Mouse (Mus musculus): ENCODE measurements around the gene Brms1. TPM values are rescaled to one million over a fixed set of nuclear protein-coding genes. Genes with fewer than 3 reads are reported as not detected.
A peak's percentile ranks its signal among the peaks of the same experiment; 100 is the strongest.

Gene Brms1
- polyA plus RNA-seq, 1 experiment from 2014 or later = 22.6 TPM

- TF ChIP-seq CTCF (IDR thresholded peaks at IDR 0.05; ENCODE audit: low read depth) (no peak), EP300 (IDR thresholded peaks at IDR 0.05; ENCODE audit: low read depth) (no peak)
- Histone ChIP-seq H3K27ac (ENCODE audit: low read depth) (no peak overlapping the region), H3K4me1 (ENCODE audit: insufficient read depth) (peaks cover 11% of the 10 kb centered on the region), H3K9ac (replicated peaks) (no peak overlapping the region), H3K4me2 (ENCODE audit: low read depth, low read length) (no peak overlapping the region), H3K36me3 (replicated peaks; ENCODE audit: insufficient read depth, low read length) (peaks cover 17% of the 10 kb centered on the region), H3K9me3 (ENCODE audit: low read length) (no peaks in the 10 kb centered on the region), H3K27me3 (ENCODE audit: insufficient read depth, low read length) (peaks cover 22% of the 10 kb centered on the region), H3K4me3 (ENCODE audit: low read depth, low read length) (no peak overlapping the region)
- DNase-seq (no peak), ATAC-seq (no peak)
- WGBS (ENCODE audit: insufficient replicate concordance) = 40% methylated on average over 11 of the region's 11 CpGs
These were observed 53.7 kb downstream of the Brms1 start for GRCm38 (mm10) chr19:5094746-5095417.

DNA sequence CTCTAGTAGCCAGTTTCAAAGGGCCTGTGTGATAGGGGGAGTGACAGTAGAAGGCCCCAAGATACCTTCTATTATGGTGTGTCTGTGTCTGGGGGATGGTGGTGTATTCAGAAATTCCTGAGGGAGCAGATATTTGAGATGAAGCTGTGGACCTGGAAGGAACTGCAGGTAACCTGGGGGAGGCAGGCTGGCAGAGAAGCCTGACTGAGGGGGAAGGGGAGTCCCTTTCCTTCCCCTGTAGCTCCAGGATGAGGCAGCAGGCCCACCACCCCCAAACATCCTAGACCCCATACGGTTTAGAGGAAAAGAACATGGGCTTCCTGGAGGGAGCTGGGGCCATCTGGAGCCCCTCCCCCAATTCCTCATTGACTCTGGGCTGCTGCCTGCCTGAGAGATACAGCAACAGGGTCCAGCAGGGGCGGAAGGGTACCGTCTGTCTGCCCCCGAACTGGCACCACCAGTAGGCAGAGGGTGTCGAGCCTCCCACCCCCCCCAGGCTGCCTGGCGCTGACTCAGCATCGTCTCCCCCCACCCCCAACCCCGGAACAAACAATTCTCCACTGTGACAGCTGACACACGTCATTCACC, 54.8 kb downstream of the Brms1 start:
- no peak overlapping the region for H3K9ac ChIP-seq (replicated peaks)

GRCm38 (mm10) chr19:5097521-5098362, 56.6 kb downstream of the Brms1 start:
- peak overlapping the region; percentile 75 for H3K4me2 ChIP-seq (ENCODE audit: low read depth, low read length)
- H3K36me3 ChIP-seq (replicated peaks; ENCODE audit: insufficient read depth, low read length) = peaks cover 32% of the 10 kb centered on the region
- ATAC-seq = no peak
- 14% methylated on average over 25 of the region's 31 CpGs for WGBS (ENCODE audit: insufficient replicate concordance)
- H3K27ac ChIP-seq (ENCODE audit: low read depth) = no peak overlapping the region
- H3K9me3 ChIP-seq (ENCODE audit: low read length) = no peaks in the 10 kb centered on the region
- H3K4me1 ChIP-seq (ENCODE audit: insufficient read depth) = peaks cover 11% of the 10 kb centered on the region
- peak; percentile 12 for DNase-seq
- peak overlapping the region; percentile 35 for H3K4me3 ChIP-seq (ENCODE audit: low read depth, low read length)
- H3K9ac ChIP-seq (replicated peaks) = no peak overlapping the region; the same call in 1 of the 2 replicates
- H3K27me3 ChIP-seq (ENCODE audit: insufficient read depth, low read length) = peaks cover 22% of the 10 kb centered on the region
- TF ChIP-seq EP300 (IDR thresholded peaks at IDR 0.05; ENCODE audit: low read depth) (no peak), CTCF (IDR thresholded peaks at IDR 0.05; ENCODE audit: low read depth) (no peak)

More for the DNA sequence above, 54.8 kb downstream of the Brms1 start:
- Histone ChIP-seq H3K9me3 (ENCODE audit: low read length) (no peaks in the 10 kb centered on the region), H3K4me1 (ENCODE audit: insufficient read depth) (peaks cover 11% of the 10 kb centered on the region), H3K36me3 (replicated peaks; ENCODE audit: insufficient read depth, low read length) (peaks cover 28% of the 10 kb centered on the region), H3K4me2 (ENCODE audit: low read depth, low read length) (no peak overlapping the region), H3K27me3 (ENCODE audit: insufficient read depth, low read length) (peaks cover 22% of the 10 kb centered on the region), H3K4me3 (ENCODE audit: low read depth, low read length) (no peak overlapping the region), H3K27ac (ENCODE audit: low read depth) (no peak overlapping the region)
- TF ChIP-seq CTCF (IDR thresholded peaks at IDR 0.05; ENCODE audit: low read depth) (no peak), EP300 (IDR thresholded peaks at IDR 0.05; ENCODE audit: low read depth) (no peak)
- ATAC-seq (no peak), DNase-seq (peak; percentile 17)
- 18% methylated on average over 9 of the region's 9 CpGs for WGBS (ENCODE audit: insufficient replicate concordance)

DNA sequence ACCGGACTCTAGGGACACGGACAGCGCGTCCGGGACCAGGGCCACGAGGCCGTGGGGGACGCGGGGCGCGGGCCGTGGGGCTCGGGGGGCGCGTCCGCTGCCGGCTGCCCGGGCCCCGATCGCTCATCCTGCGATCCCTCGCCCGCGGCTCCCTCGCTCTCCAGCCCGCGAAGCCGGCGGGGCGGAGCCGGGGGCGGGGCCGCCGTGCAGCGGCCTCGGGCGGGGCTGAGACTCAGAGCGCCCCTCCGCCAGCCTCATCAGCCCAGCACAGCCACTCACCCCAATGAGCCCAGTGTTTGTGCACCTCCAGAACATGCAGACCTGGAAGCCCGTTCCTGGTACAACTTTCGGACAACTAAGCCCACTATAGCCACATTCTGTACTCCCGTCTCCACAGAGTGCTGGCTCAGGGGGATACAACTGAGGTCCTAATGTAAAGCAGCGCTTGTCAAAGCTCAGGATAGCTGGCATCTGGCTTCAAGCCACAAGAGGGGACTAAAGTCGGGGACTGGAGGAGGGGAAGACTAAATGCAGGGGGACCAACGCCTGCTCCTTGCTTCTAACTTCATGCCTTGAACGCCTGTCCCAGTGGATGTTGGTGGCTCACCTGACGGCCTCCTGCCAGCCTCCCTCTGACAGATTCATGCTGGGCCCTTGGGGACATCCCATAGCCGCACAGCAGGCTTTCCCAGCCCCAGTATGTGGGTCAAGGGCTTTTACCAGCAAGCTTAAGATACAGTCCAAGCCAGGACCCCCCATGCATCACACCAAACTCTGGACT, 57.4 kb downstream of the Brms1 start, which contains the start of gene Cnih2:
Gene Cnih2 (minus strand): TSS at position 159 of the 781 bp plus-strand sequence.
- DNase-seq = peak; percentile 71
- Histone ChIP-seq H3K4me1 (ENCODE audit: insufficient read depth) (peaks cover 11% of the 10 kb centered on the region), H3K9me3 (ENCODE audit: low read length) (no peaks in the 10 kb centered on the region), H3K27me3 (ENCODE audit: insufficient read depth, low read length) (peaks cover 22% of the 10 kb centered on the region), H3K36me3 (replicated peaks; ENCODE audit: insufficient read depth, low read length) (peaks cover 40% of the 10 kb centered on the region), H3K4me2 (ENCODE audit: low read depth, low read length) (peak within 1 kb of the TSS; percentile 75), H3K27ac (ENCODE audit: low read depth) (no peak within 1 kb of the TSS), H3K4me3 (ENCODE audit: low read depth, low read length) (peak within 1 kb of the TSS; percentile 35), H3K9ac (replicated peaks) (no peak within 1 kb of the TSS; the same call in 1 of the 2 replicates)
- 11% methylated on average over 26 of the region's 48 CpGs for WGBS (ENCODE audit: insufficient replicate concordance)
- no peak for TF ChIP-seq CTCF (IDR thresholded peaks at IDR 0.05; ENCODE audit: low read depth)
- TF ChIP-seq EP300 (IDR thresholded peaks at IDR 0.05; ENCODE audit: low read depth) = no peak
- ATAC-seq = peak; percentile 46

Other genes with a start within 250 kb of the Brms1 start
- 15.2 and 17.3 TPM in 2 replicates for gene Rbm4, start 247.5 kb upstream of the Brms1 start, polyA plus RNA-seq (2015; fragmentation: Nextera tagmentation; extraction: Ambion mirVana)
- 8.2 and 13.1 TPM in 2 replicates for gene Gm21992, start 229.7 kb upstream of the Brms1 start, polyA plus RNA-seq (2015; fragmentation: Nextera tagmentation; extraction: Ambion mirVana)
- gene Rbm14, start 229.7 kb upstream of the Brms1 start, polyA plus RNA-seq (2015; fragmentation: Nextera tagmentation; extraction: Ambion mirVana) = 14.6 and 16.4 TPM in 2 replicates
- gene Ccs, start 202.0 kb upstream of the Brms1 start, polyA plus RNA-seq (2015; fragmentation: Nextera tagmentation; extraction: Ambion mirVana) = 144 and 154 TPM in 2 replicates
- gene Ccdc87, start 202.0 kb upstream of the Brms1 start, polyA plus RNA-seq (2015; fragmentation: Nextera tagmentation; extraction: Ambion mirVana) = not detected in 2 replicates
- 49.4 and 54.4 TPM in 2 replicates for gene Ctsf, start 186.2 kb upstream of the Brms1 start, polyA plus RNA-seq (2015; fragmentation: Nextera tagmentation; extraction: Ambion mirVana)
- gene Actn3, start 163.4 kb upstream of the Brms1 start, polyA plus RNA-seq (2015; fragmentation: Nextera tagmentation; extraction: Ambion mirVana) = 0.20 and 5.1 TPM in 2 replicates
- gene Zdhhc24, start 162.7 kb upstream of the Brms1 start, polyA plus RNA-seq (2015; fragmentation: Nextera tagmentation; extraction: Ambion mirVana) = 4.3 and 5.4 TPM in 2 replicates
- gene Bbs1, start 134.7 kb upstream of the Brms1 start, polyA plus RNA-seq (2015; fragmentation: Nextera tagmentation; extraction: Ambion mirVana) = 0.46 and 0.66 TPM in 2 replicates
- 28.9 and 30.6 TPM in 2 replicates for gene Dpp3, start 113.1 kb upstream of the Brms1 start, polyA plus RNA-seq (2015; fragmentation: Nextera tagmentation; extraction: Ambion mirVana)
- gene Peli3, start 98.2 kb upstream of the Brms1 start, polyA plus RNA-seq (2015; fragmentation: Nextera tagmentation; extraction: Ambion mirVana) = 0.26 and 0.28 TPM in 2 replicates
- gene Mrpl11, start 79.2 kb upstream of the Brms1 start, polyA plus RNA-seq (2015; fragmentation: Nextera tagmentation; extraction: Ambion mirVana) = 45.4 and 48.9 TPM in 2 replicates
- not detected in 2 replicates for gene Npas4, start 51.0 kb upstream of the Brms1 start, polyA plus RNA-seq (2015; fragmentation: Nextera tagmentation; extraction: Ambion mirVana)
- 0.87 and 1.0 TPM in 2 replicates for gene Slc29a2, start 17.5 kb upstream of the Brms1 start, polyA plus RNA-seq (2015; fragmentation: Nextera tagmentation; extraction: Ambion mirVana)
- gene B4gat1, start 2.5 kb upstream of the Brms1 start, polyA plus RNA-seq (2015; fragmentation: Nextera tagmentation; extraction: Ambion mirVana) = 11.7 and 12.4 TPM in 2 replicates
- gene AC124502.3, start 2.5 kb upstream of the Brms1 start, polyA plus RNA-seq (2015; fragmentation: Nextera tagmentation; extraction: Ambion mirVana) = 0.19 and 0.31 TPM in 2 replicates
- 0.21 and 0.36 TPM in 2 replicates for gene Rin1, start 9.1 kb downstream of the Brms1 start, polyA plus RNA-seq (2015; fragmentation: Nextera tagmentation; extraction: Ambion mirVana)
- 2.0 and 2.4 TPM in 2 replicates for gene Cd248, start 26.7 kb downstream of the Brms1 start, polyA plus RNA-seq (2015; fragmentation: Nextera tagmentation; extraction: Ambion mirVana)
- gene Tmem151a, start 44.2 kb downstream of the Brms1 start, polyA plus RNA-seq (2015; fragmentation: Nextera tagmentation; extraction: Ambion mirVana) = 0.79 and 0.96 TPM in 2 replicates
- gene Yif1a, start 47.2 kb downstream of the Brms1 start, polyA plus RNA-seq (2015; fragmentation: Nextera tagmentation; extraction: Ambion mirVana) = 84.0 and 87.5 TPM in 2 replicates
- 0.15 and 0.18 TPM in 2 replicates for gene Cnih2, start 57.2 kb downstream of the Brms1 start, polyA plus RNA-seq (2015; fragmentation: Nextera tagmentation; extraction: Ambion mirVana)
- 86.0 and 90.6 TPM in 2 replicates for gene Rab1b, start 65.7 kb downstream of the Brms1 start, polyA plus RNA-seq (2015; fragmentation: Nextera tagmentation; extraction: Ambion mirVana)
- gene Klc2, start 77.2 kb downstream of the Brms1 start, polyA plus RNA-seq (2015; fragmentation: Nextera tagmentation; extraction: Ambion mirVana) = 1.3 and 1.5 TPM in 2 replicates
- 2.6 and 3.3 TPM in 2 replicates for gene Pacs1, start 231.8 kb downstream of the Brms1 start, polyA plus RNA-seq (2015; fragmentation: Nextera tagmentation; extraction: Ambion mirVana)